Comparison of ENCODE assay signal across 17 mouse cellular contexts in the genomic region with DNA sequence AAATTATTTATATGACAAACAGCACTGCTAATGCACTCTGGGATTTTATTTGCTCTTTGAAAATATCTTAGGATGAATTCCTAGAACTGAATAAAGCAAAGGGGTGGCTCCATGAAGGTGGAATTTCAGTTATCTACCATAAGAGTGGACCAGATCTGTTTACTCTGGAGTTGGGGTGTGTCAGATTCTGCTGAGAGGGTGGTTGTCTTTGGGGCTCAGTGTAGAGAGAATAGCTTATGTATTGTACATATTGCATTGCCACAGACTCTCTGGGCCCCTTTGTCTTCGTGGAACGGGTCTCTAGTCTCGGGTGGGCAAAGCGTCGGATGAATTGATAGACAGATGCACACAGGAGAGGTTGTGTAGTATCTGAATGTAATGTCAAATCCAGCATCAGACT.
"Had no signal": no experiment of that assay in that cellular context is flagged by ENCODE, and none has a peak within 500 bp of the region (broad histone marks: within the 10 kb centered on the region; RNA-seq: fewer than 3 reads in every experiment).

No protein-coding gene starts in this region.

- ATAC-seq: lung, postnatal 0 days; midbrain, embryonic 13.5 days; midbrain, embryonic 15.5 days had no signal

- H3K36me3 ChIP-seq: lung, embryonic 15.5 days; midbrain, embryonic 13.5 days; midbrain, embryonic 15.5 days; neural tube, embryonic 12.5 days; stomach, embryonic 15.5 days had no signal

- H3K27ac ChIP-seq: lung, embryonic 15.5 days; macrophage; midbrain, embryonic 13.5 days; midbrain, embryonic 15.5 days; neural tube, embryonic 12.5 days; stomach, embryonic 15.5 days; stomach, postnatal 0 days had no signal

- H3K4me1 ChIP-seq: lung, embryonic 15.5 days; megakaryocyte, embryonic 14.5 days; midbrain, embryonic 13.5 days; midbrain, embryonic 15.5 days; neural tube, embryonic 12.5 days; stomach, embryonic 15.5 days had no signal

- H3K4me2 ChIP-seq: lung, embryonic 15.5 days; midbrain, embryonic 11.5 days; midbrain, embryonic 13.5 days; midbrain, embryonic 15.5 days; neural tube, embryonic 12.5 days; stomach, embryonic 15.5 days had no signal

- H3K9me3 ChIP-seq: lung, embryonic 15.5 days; megakaryocyte, embryonic 14.5 days; midbrain, embryonic 13.5 days; midbrain, embryonic 15.5 days; neural tube, embryonic 12.5 days; stomach, embryonic 15.5 days had no signal

- H3K4me3 ChIP-seq: lung, embryonic 15.5 days; megakaryocyte, embryonic 14.5 days; midbrain, embryonic 13.5 days; midbrain, embryonic 15.5 days; neural tube, embryonic 12.5 days; stomach, embryonic 15.5 days had no signal

- H3K27me3 ChIP-seq: lung, embryonic 15.5 days; midbrain, embryonic 13.5 days; midbrain, embryonic 15.5 days; neural tube, embryonic 12.5 days; stomach, embryonic 15.5 days had no signal

- DNase-seq: lung, adult 2 months; lung, postnatal 14 days; lung, postnatal 36 days; right cerebral cortex, postnatal 14 days; thymus, adult 18-20 months; thymus, postnatal 14 days; thymus, postnatal 36 days had no signal

- H3K9ac ChIP-seq: lung, embryonic 15.5 days; midbrain, embryonic 13.5 days; midbrain, embryonic 15.5 days; neural tube, embryonic 12.5 days; stomach, embryonic 15.5 days had no signal
